Mouse (Mus musculus) heart, embryonic 15.5 days (tissue): ENCODE results near the gene Xpc. TPM values are rescaled to one million over a fixed set of nuclear protein-coding genes. Genes with fewer than 3 reads are reported as not detected.

Experiments used
- polyA plus RNA-seq: library from polyadenylated mRNA; unstranded; fragments of >200 nt; fragmentation: Nextera tagmentation; extraction: Ambion mirVana; gene quantifications from 2 replicates; pipeline ENCODE4 v1.2.1, GENCODE M21; 2015

Gene Xpc
- polyA plus RNA-seq, 1 experiment from 2014 or later: 10.5 TPM

Other genes with a start within 250 kb of the Xpc start
- gene Wnt7a, start 104.5 kb downstream of the Xpc start, polyA plus RNA-seq: 0.04 and 0.77 TPM in 2 replicates
- 29.0 and 31.0 TPM in 2 replicates for gene Chchd4, start 42.3 kb downstream of the Xpc start, polyA plus RNA-seq
- gene Tmem43, start 42.2 kb downstream of the Xpc start, polyA plus RNA-seq: 24.8 and 33.4 TPM in 2 replicates
- gene Lsm3, start within 50 bp of the Xpc start, polyA plus RNA-seq: 155 and 161 TPM in 2 replicates
- gene Slc6a6, start 168.2 kb upstream of the Xpc start, polyA plus RNA-seq: 72.5 and 74.9 TPM in 2 replicates